Mouse (Mus musculus) E14TG2a.4 (cell line): ENCODE measurements around the gene Ambp.

ENCODE experiments used
- H3K27me3 ChIP-seq: 2 replicates; pipeline ENCODE4 v1.6.1; 2014; ENCODE audit warnings: low read length, control low read depth; ENCODE audit not compliant: insufficient read depth
- H3K36me3 ChIP-seq: 2 replicates; pipeline ENCODE4 v1.6.1; 2014; ENCODE audit warnings: low read length, control low read depth; ENCODE audit not compliant: insufficient read depth
- H3K4me1 ChIP-seq: replicated peaks from 2 replicates; pipeline ENCODE4 v1.6.1; 2014; ENCODE audit warnings: low read depth, low read length, control low read depth
- H3K4me3 ChIP-seq: replicated peaks from 2 replicates; pipeline ENCODE4 v1.5.1; 2014; ENCODE audit warnings: mild to moderate bottlenecking, low read length
- H3K9me3 ChIP-seq: 2 replicates; pipeline ENCODE4 v1.6.1; 2014; ENCODE audit warnings: low read length, control low read depth
- CTCF ChIP-seq: conservative IDR thresholded peaks from 2 replicates; pipeline ENCODE4 v1.5.1; 2014; ENCODE audit warnings: low read length
- NANOG ChIP-seq: IDR thresholded peaks from 2 replicates; pipeline ENCODE4 v1.6.1; 2014; ENCODE audit warnings: borderline replicate concordance, low read length, mixed read lengths
- POU5F1 ChIP-seq: IDR thresholded peaks from 2 replicates; pipeline ENCODE4 v1.6.1; 2014; ENCODE audit warnings: low read length, borderline replicate concordance

Ambp gene

GRCm38 (mm10) chr4:63154699-63155098 lies at the start of gene Ambp:
Gene Ambp (minus strand): TSS chr4:63154799.
- Histone ChIP-seq H3K4me3 (no peak within 1 kb of the TSS), H3K9me3 (no peaks in the 10 kb centered on the region), H3K4me1 (peaks cover 8% of the 10 kb centered on the region; the same call in 1 of the 2 replicates), H3K27me3 (peaks cover 2% of the 10 kb centered on the region; the same call in 1 of the 2 replicates), H3K36me3 (no peaks in the 10 kb centered on the region)
- TF ChIP-seq POU5F1 = no peak
- TF ChIP-seq NANOG = no peak
- TF ChIP-seq CTCF = no peak

- Histone ChIP-seq H3K4me1 (no peaks in the 10 kb centered on the region), H3K4me3 (no peak overlapping the region), H3K36me3 (no peaks in the 10 kb centered on the region), H3K9me3 (peaks cover 16% of the 10 kb centered on the region), H3K27me3 (peaks cover 8% of the 10 kb centered on the region)
- TF ChIP-seq CTCF = no peak
- TF ChIP-seq NANOG = no peak
- no peak for TF ChIP-seq POU5F1
Observed at GRCm38 (mm10) chr4:63203874-63204273, 49.3 kb upstream of the Ambp start.

GRCm38 (mm10) chr4:63199366-63199765 lies 44.8 kb upstream of the Ambp start:
- TF ChIP-seq POU5F1 (no peak), NANOG (no peak), CTCF (no peak)
- no peak overlapping the region for H3K4me3 ChIP-seq
- H3K27me3 ChIP-seq = peaks cover 5% of the 10 kb centered on the region
- H3K36me3 ChIP-seq = no peaks in the 10 kb centered on the region
- no peaks in the 10 kb centered on the region for H3K9me3 ChIP-seq
- no peaks in the 10 kb centered on the region for H3K4me1 ChIP-seq

- no peaks in the 10 kb centered on the region for H3K36me3 ChIP-seq
- peaks cover 15% of the 10 kb centered on the region for H3K27me3 ChIP-seq
- no peaks in the 10 kb centered on the region for H3K4me1 ChIP-seq
- no peaks in the 10 kb centered on the region for H3K9me3 ChIP-seq
- TF ChIP-seq POU5F1 (no peak), NANOG (no peak), CTCF (no peak)
- H3K4me3 ChIP-seq = no peak overlapping the region
Observed at GRCm38 (mm10) chr4:63194366-63194765, 39.8 kb upstream of the Ambp start.

- no peaks in the 10 kb centered on the region for H3K4me1 ChIP-seq
- TF ChIP-seq NANOG (no peak), CTCF (no peak), POU5F1 (no peak)
- peaks cover 29% of the 10 kb centered on the region for H3K27me3 ChIP-seq
- H3K4me3 ChIP-seq = no peak overlapping the region
- H3K9me3 ChIP-seq = no peaks in the 10 kb centered on the region
- no peaks in the 10 kb centered on the region for H3K36me3 ChIP-seq
Observed at GRCm38 (mm10) chr4:63191641-63192040, 37.0 kb upstream of the Ambp start.

GRCm38 (mm10) chr4:63186281-63186870 lies 31.8 kb upstream of the Ambp start:
- Histone ChIP-seq H3K4me3 (no peak overlapping the region), H3K4me1 (peaks cover 5% of the 10 kb centered on the region; the same call in 1 of the 2 replicates), H3K36me3 (no peaks in the 10 kb centered on the region), H3K27me3 (peaks cover 37% of the 10 kb centered on the region), H3K9me3 (no peaks in the 10 kb centered on the region)
- TF ChIP-seq NANOG = no peak
- TF ChIP-seq CTCF = no peak
- no peak for TF ChIP-seq POU5F1

GRCm38 (mm10) chr4:63181556-63181955 lies 27.0 kb upstream of the Ambp start:
- Histone ChIP-seq H3K9me3 (no peaks in the 10 kb centered on the region), H3K36me3 (no peaks in the 10 kb centered on the region), H3K4me1 (peaks cover 5% of the 10 kb centered on the region; the same call in 1 of the 2 replicates), H3K4me3 (no peak overlapping the region), H3K27me3 (peaks cover 11% of the 10 kb centered on the region)
- TF ChIP-seq NANOG = no peak
- no peak for TF ChIP-seq POU5F1
- peak; percentile 29 for TF ChIP-seq CTCF

- Histone ChIP-seq H3K9me3 (no peaks in the 10 kb centered on the region; the same call in 1 of the 2 replicates), H3K4me3 (peak within 1 kb of the TSS; percentile 65), H3K4me1 (peaks cover 11% of the 10 kb centered on the region; the same call in 1 of the 2 replicates), H3K36me3 (no peaks in the 10 kb centered on the region), H3K27me3 (peaks cover 64% of the 10 kb centered on the region)
- TF ChIP-seq NANOG (no peak), POU5F1 (no peak), CTCF (no peak)
Observed at GRCm38 (mm10) chr4:63171969-63172685, 17.5 kb upstream of the Ambp start, which contains the start of gene Kif12. Gene Kif12 (minus strand): TSS chr4:63172131.

GRCm38 (mm10) chr4:63171122-63171521 lies 16.5 kb upstream of the Ambp start:
- H3K4me1 ChIP-seq = peaks cover 11% of the 10 kb centered on the region; the same call in 1 of the 2 replicates

More at GRCm38 (mm10) chr4:63171122-63171521, 16.5 kb upstream of the Ambp start:
- H3K4me3 ChIP-seq = peak overlapping the region; percentile 65
- no peak for TF ChIP-seq NANOG
- no peak for TF ChIP-seq POU5F1
- no peak for TF ChIP-seq CTCF
- H3K36me3 ChIP-seq = no peaks in the 10 kb centered on the region
- no peaks in the 10 kb centered on the region; the same call in 1 of the 2 replicates for H3K9me3 ChIP-seq
- H3K27me3 ChIP-seq = peaks cover 74% of the 10 kb centered on the region
